Mouse (Mus musculus) CH12.LX (cell line): Measurements from ENCODE around the gene Hpn. TPM values are rescaled to one million over a fixed set of nuclear protein-coding genes. Genes with fewer than 3 reads are reported as not detected.

ENCODE experiments used
- DNase-seq: peaks from one replicate; pipeline ENCODE4 v3.0.0-alpha.2; 2013; ENCODE audit errors: extremely low read depth
- H3K27ac ChIP-seq: 2 replicates; pipeline ENCODE4 v1.5.1; 2012; ENCODE audit warnings: low read depth, mild to moderate bottlenecking, control low read depth, moderate library complexity; ENCODE audit not compliant: insufficient read depth
- H3K27me3 ChIP-seq: replicated peaks from 2 replicates; pipeline ENCODE3; 2012; ENCODE audit warnings: inconsistent platforms
- H3K36me3 ChIP-seq, 2 experiments: replicated peaks in 1 of 2; 2 replicates each; pipeline versions ENCODE3 to v1.6.1; 2012; ENCODE audit warnings: inconsistent platforms in 1 of 2, low read length in 1 of 2, mild to moderate bottlenecking in 1 of 2, mixed read lengths in 1 of 2, moderate library complexity in 1 of 2; ENCODE audit not compliant: control insufficient read depth in 1 of 2, insufficient read depth in 1 of 2
- H3K4me1 ChIP-seq, 2 experiments: 2 replicates each; pipeline ENCODE4 v1.6.1; 2012; ENCODE audit warnings: inconsistent platforms in 1 of 2, moderate library complexity in 1 of 2; ENCODE audit not compliant: insufficient read depth in 2 of 2, control insufficient read depth in 1 of 2
- H3K4me2 ChIP-seq: 2 replicates; pipeline ENCODE4 v1.6.1; 2012; ENCODE audit warnings: low read depth, mild to moderate bottlenecking, control low read depth; ENCODE audit not compliant: poor library complexity, insufficient read depth, severe bottlenecking
- H3K4me3 ChIP-seq, 3 experiments: fragments of 150-350 bp in 1 of 3; sonication (generic) in 1 of 3; replicated peaks in 1 of 3; 2 replicates each; pipeline versions ENCODE3 to v1.5.1; 2011 to 2012; ENCODE audit warnings: low read depth in 2 of 3, low read length in 2 of 3, mild to moderate bottlenecking in 2 of 3, moderate library complexity in 2 of 3, control low read depth in 1 of 3, improper control_type of control experiment in 1 of 3, inconsistent platforms in 1 of 3, mixed read lengths in 1 of 3; ENCODE audit not compliant: poor library complexity in 1 of 3
- H3K79me2 ChIP-seq: replicated peaks from 2 replicates; pipeline ENCODE4 v1.6.1; 2012; ENCODE audit warnings: mild to moderate bottlenecking, moderate library complexity; ENCODE audit not compliant: control insufficient read depth, poor library complexity, insufficient read depth, severe bottlenecking; ENCODE audit errors: extremely low read depth
- H3K9ac ChIP-seq: 2 replicates; pipeline ENCODE4 v1.6.1; 2012; ENCODE audit warnings: low read depth, mild to moderate bottlenecking, control low read depth, moderate library complexity; ENCODE audit not compliant: insufficient read depth
- H3K9me3 ChIP-seq: replicated peaks from 2 replicates; pipeline ENCODE3; 2012; ENCODE audit warnings: low read length, inconsistent platforms, mixed read lengths
- CHD1 ChIP-seq: IDR thresholded peaks from 2 replicates; pipeline ENCODE4 v1.6.1; 2012; ENCODE audit warnings: low read depth, low read length, improper control_type of control experiment, inconsistent platforms
- CHD2 ChIP-seq: IDR thresholded peaks from 2 replicates; pipeline ENCODE4 v1.6.1; 2011; ENCODE audit warnings: low read length, improper control_type of control experiment
- CTCF ChIP-seq, 2 experiments: IDR thresholded peaks in 1 of 2; conservative IDR thresholded peaks in 1 of 2; 2 replicates each; pipeline ENCODE4 v1.5.1; 2011 to 2012; ENCODE audit warnings: low read depth in 2 of 2, low read length in 2 of 2, improper control_type of control experiment in 1 of 2, inconsistent platforms in 1 of 2, mild to moderate bottlenecking in 1 of 2, moderate library complexity in 1 of 2
- ELF1 ChIP-seq: IDR thresholded peaks from 2 replicates; pipeline ENCODE4 v1.6.1; 2014; ENCODE audit warnings: low read depth, mild to moderate bottlenecking, inconsistent platforms, low read length, improper control_type of control experiment
- ETS1 ChIP-seq: conservative IDR thresholded peaks from 2 replicates; pipeline ENCODE4 v1.6.1; 2012; ENCODE audit warnings: low read depth, mild to moderate bottlenecking, inconsistent platforms, low read length, improper control_type of control experiment, moderate library complexity
- HCFC1 ChIP-seq: IDR thresholded peaks from 2 replicates; pipeline ENCODE4 v1.6.1; 2012; ENCODE audit warnings: low read depth, mild to moderate bottlenecking, inconsistent platforms, low read length, improper control_type of control experiment
- IRF4 ChIP-seq: IDR thresholded peaks from 2 replicates; pipeline ENCODE4 v1.6.1; 2014; ENCODE audit warnings: low read depth, mild to moderate bottlenecking, inconsistent platforms, low read length, improper control_type of control experiment
- JUN ChIP-seq: IDR thresholded peaks from 2 replicates; pipeline ENCODE4 v1.6.1; 2011; ENCODE audit warnings: low read depth, mild to moderate bottlenecking, low read length, improper control_type of control experiment, moderate library complexity; ENCODE audit not compliant: insufficient read depth
- MAFK ChIP-seq: IDR thresholded peaks from 2 replicates; pipeline ENCODE4 v1.6.1; 2011; ENCODE audit warnings: low read length, improper control_type of control experiment; ENCODE audit not compliant: insufficient replicate concordance
- NELFE ChIP-seq: IDR thresholded peaks from 2 replicates; pipeline ENCODE4 v1.6.1; 2011; ENCODE audit warnings: low read depth, low read length, improper control_type of control experiment
- NRF1 ChIP-seq: IDR thresholded peaks from 2 replicates; pipeline ENCODE4 v1.6.1; 2014; ENCODE audit warnings: low read depth, mild to moderate bottlenecking, inconsistent platforms, low read length, improper control_type of control experiment, moderate library complexity
- PAX5 ChIP-seq: IDR thresholded peaks from 2 replicates; pipeline ENCODE4 v1.6.1; 2012; ENCODE audit warnings: low read length, inconsistent platforms, mixed read lengths
- RCOR1 ChIP-seq: conservative IDR thresholded peaks from 2 replicates; pipeline ENCODE4 v1.6.1; 2012; ENCODE audit warnings: low read depth, mild to moderate bottlenecking, inconsistent platforms, low read length, improper control_type of control experiment
- SIN3A ChIP-seq: IDR thresholded peaks from 2 replicates; pipeline ENCODE4 v1.6.1; 2012; ENCODE audit warnings: low read length, improper control_type of control experiment, inconsistent platforms
- TBP ChIP-seq: conservative IDR thresholded peaks from 2 replicates; pipeline ENCODE4 v1.6.1; 2011; ENCODE audit warnings: low read depth, low read length, improper control_type of control experiment
- USF2 ChIP-seq: conservative IDR thresholded peaks from 2 replicates; pipeline ENCODE4 v1.6.1; 2011; ENCODE audit warnings: low read depth, low read length, improper control_type of control experiment
- ZKSCAN1 ChIP-seq: IDR thresholded peaks from 2 replicates; pipeline ENCODE4 v1.6.1; 2012; ENCODE audit warnings: low read depth, inconsistent platforms, low read length, improper control_type of control experiment, borderline replicate concordance
- ZMIZ1 ChIP-seq: IDR thresholded peaks from 2 replicates; pipeline ENCODE4 v1.6.1; 2012; ENCODE audit warnings: low read depth, mild to moderate bottlenecking, inconsistent platforms, low read length, improper control_type of control experiment
- dilution Hi-C: fragments of 300-500 bp; cut with MboI; formaldehyde crosslinking; loops from 2 replicates; pipeline ENCODE4 v1.14.3; 2020; ENCODE audit warnings: low sequenced_read_pairs; ENCODE audit not compliant: extremely low pct_unique_long_range_greater_than_20kb, extremely low pct_ligation_motif_present
- in situ Hi-C: fragments of 300-500 bp; cut with MboI; formaldehyde crosslinking; loops from 3 replicates; pipeline ENCODE4 v1.14.3; 2019; ENCODE audit warnings: low sequenced_read_pairs, low pct_ligation_motif_present, low pct_unique_long_range_greater_than_20kb, mixed read lengths
- polyA plus RNA-seq: library from polyadenylated mRNA; unstranded; fragments of >175 nt; gene quantifications from 2 replicates; pipeline ENCODE4 v1.2.1, GENCODE M21; 2012; ENCODE audit warnings: low read depth; ENCODE audit not compliant: insufficient read length
- total RNA-seq, 2 experiments: library from RNA; depleted of rRNA; stranded (reverse); fragments of 300-350 nt in 1 of 2; fragments of >200 nt in 1 of 2; gene quantifications; 2 replicates each; pipeline ENCODE4 v1.2.3; 2012 to 2014

Hpn gene
- total and polyA plus RNA-seq, 3 experiments, result 3.0 to 16.7 (median 8.7) TPM

GRCm38 (mm10) chr7:31051321-31052021 is 63.6 kb downstream of the Hpn start, which contains the start of gene Fxyd7:
Gene Fxyd7, minus strand, starts transcription at chr7:31051467.
- TF ChIP-seq ZKSCAN1, result no peak
- no peak for TF ChIP-seq HCFC1
- peak in 1 of 2 experiments; percentile 28; a peak in 1 of 4 replicates for TF ChIP-seq CTCF (conservative IDR thresholded peaks at IDR 0.05 in 1 of 2, IDR thresholded peaks at IDR 0.05 in 1 of 2; ENCODE audit: low read depth in 2 of 2, low read length in 2 of 2)
- dilution Hi-C loops, result no loop called here
- Histone ChIP-seq H3K9me3 (no peaks in the 10 kb centered on the region), H3K4me1 (peaks cover 13 to 25% of the 10 kb centered on the region in 2 experiments), H3K27ac (no peak within 1 kb of the TSS), H3K36me3 (no peaks in the 10 kb centered on the region), H3K4me3 (no peak within 1 kb of the TSS), H3K9ac (no peak within 1 kb of the TSS), H3K4me2 (peak within 1 kb of the TSS; percentile 31), H3K27me3 (peaks cover 71% of the 10 kb centered on the region), H3K79me2 (no peaks in the 10 kb centered on the region)
- in situ Hi-C loops, result no loop called here
- no peak for DNase-seq

- in situ Hi-C loops (no loop called here), dilution Hi-C loops (no loop called here)
- peaks cover 73% of the 10 kb centered on the region for H3K27me3 ChIP-seq
- H3K27ac ChIP-seq, result no peak overlapping the region
- no peak overlapping the region for H3K4me2 ChIP-seq
- H3K9me3 ChIP-seq, result no peaks in the 10 kb centered on the region
- H3K79me2 ChIP-seq, result no peaks in the 10 kb centered on the region
- no peak overlapping the region for H3K9ac ChIP-seq
- H3K36me3 ChIP-seq, result no peaks in the 10 kb centered on the region
- H3K4me3 ChIP-seq, result no peak overlapping the region
- no peak for DNase-seq
- no peak for TF ChIP-seq ZMIZ1
- TF ChIP-seq CHD2, result no peak
- TF ChIP-seq IRF4, result no peak
- TF ChIP-seq ZKSCAN1, result no peak
- TF ChIP-seq ETS1, result no peak
- no peak for TF ChIP-seq ELF1
- TF ChIP-seq NRF1, result no peak
- no peak for TF ChIP-seq JUN
- TF ChIP-seq RCOR1, result no peak
- no peak for TF ChIP-seq PAX5
- TF ChIP-seq SIN3A, result no peak
- TF ChIP-seq NELFE, result no peak
- TF ChIP-seq USF2, result no peak
- no peak for TF ChIP-seq CHD1
- TF ChIP-seq TBP, result no peak
- TF ChIP-seq MAFK, result no peak
- TF ChIP-seq, all 38 proteins: peak for 0
- H3K4me1 ChIP-seq, result peaks cover 13 to 25% of the 10 kb centered on the region in 2 experiments
Measured at GRCm38 (mm10) chr7:31050921-31051320, 64.2 kb downstream of the Hpn start.
